Mouse (Mus musculus) heart, embryonic 11.5 days (tissue): ENCODE results near the gene Ust. TPM values are rescaled to one million over a fixed set of nuclear protein-coding genes. Genes with fewer than 3 reads are reported as not detected.

Source experiments
- ATAC-seq: fragments of 200-750 bp; cut with Nextera tagmentation; replicated peaks from 2 replicates; pipeline ENCODE4 v1.8.0; 2017; ENCODE audit warnings: moderate library complexity; ENCODE audit not compliant: insufficient number of reproducible peaks, low FRiP score, low TSS enrichment
- H3K27ac ChIP-seq: fragments of 300-500 bp; sonication (generic); 2 replicates; pipeline ENCODE4 v1.5.1; 2014; ENCODE audit warnings: mild to moderate bottlenecking, low read depth, low read length
- H3K27me3 ChIP-seq: fragments of 300-500 bp; sonication (generic); 2 replicates; pipeline ENCODE4 v1.6.1; 2014; ENCODE audit warnings: mild to moderate bottlenecking, low read length, mixed read lengths; ENCODE audit not compliant: control insufficient read depth, insufficient read depth
- H3K36me3 ChIP-seq: fragments of 300-500 bp; sonication (generic); 2 replicates; pipeline ENCODE4 v1.6.1; 2014; ENCODE audit warnings: mild to moderate bottlenecking, low read length, moderate library complexity, mixed read lengths; ENCODE audit not compliant: control insufficient read depth, insufficient read depth
- H3K4me1 ChIP-seq: fragments of 300-500 bp; sonication (generic); 2 replicates; pipeline ENCODE4 v1.6.1; 2014; ENCODE audit warnings: low read length; ENCODE audit not compliant: control insufficient read depth, insufficient read depth
- H3K4me2 ChIP-seq: fragments of 300-500 bp; sonication (generic); 2 replicates; pipeline ENCODE4 v1.6.1; 2014; ENCODE audit warnings: mild to moderate bottlenecking, moderate library complexity
- H3K4me3 ChIP-seq: fragments of 300-500 bp; sonication (generic); 2 replicates; pipeline ENCODE4 v1.5.1; 2014; ENCODE audit warnings: low read depth, low read length
- H3K9ac ChIP-seq: fragments of 300-500 bp; sonication (generic); 2 replicates; pipeline ENCODE4 v1.6.1; 2014; ENCODE audit warnings: mild to moderate bottlenecking, low read depth, low read length, moderate library complexity
- H3K9me3 ChIP-seq: fragments of 300-500 bp; sonication (generic); replicated peaks from 2 replicates; pipeline ENCODE4 v1.6.1; 2016; ENCODE audit warnings: low read length; ENCODE audit not compliant: control insufficient read depth
- WGBS: fragments of 180-500 bp; shearing (Covaris S2); extraction: QIAGEN DNeasy Blood & Tissue Kit; methylation state at CpG from one replicate; pipeline ENCODE4 v1.1.7; 2014; ENCODE audit not compliant: insufficient replicate concordance; 5-methylcytosine and 5-hydroxymethylcytosine counted together
- polyA plus RNA-seq: library from polyadenylated mRNA; unstranded; fragments of >200 nt; fragmentation: Nextera tagmentation; extraction: Ambion mirVana; gene quantifications from 2 replicates; pipeline ENCODE4 v1.2.1, GENCODE M21; 2014

Ust gene
- polyA plus RNA-seq, 1 experiment from 2014 or later = 2.5 TPM

DNA sequence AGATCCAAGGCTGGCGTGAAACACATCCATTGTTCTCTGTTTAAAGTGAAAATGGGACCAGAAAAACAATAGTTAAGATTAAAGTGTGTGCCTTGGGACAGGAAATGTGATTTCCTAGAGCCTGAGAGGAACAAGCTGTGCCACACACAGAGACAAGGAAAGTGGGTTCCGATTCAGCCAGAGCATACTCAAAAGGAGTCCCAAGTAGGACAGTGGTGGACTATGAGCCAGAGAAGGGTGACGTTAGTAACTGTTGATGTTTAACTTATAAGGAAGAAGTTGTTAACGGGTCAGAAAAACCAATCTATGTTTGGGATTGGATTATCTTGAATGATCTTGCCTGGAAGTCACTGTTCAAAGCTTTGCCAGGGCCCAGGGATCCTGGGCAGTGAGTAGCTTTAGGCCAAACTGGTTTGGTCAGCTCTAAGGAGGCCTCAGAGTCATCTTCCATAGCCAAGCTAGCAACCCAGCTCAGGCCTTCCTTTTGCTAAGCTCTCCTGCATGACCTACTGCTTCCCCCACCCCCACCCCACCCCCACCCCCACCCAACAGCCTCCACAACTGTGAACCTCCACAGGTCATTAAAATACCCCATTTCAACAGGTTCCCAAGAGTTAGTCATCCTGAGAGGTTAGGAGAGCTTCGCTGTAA, 329.2 kb downstream of the Ust start:
- H3K36me3 ChIP-seq = no peaks in the 10 kb centered on the region
- no peak overlapping the region for H3K27ac ChIP-seq

GRCm38 (mm10) chr10:8185586-8185985, 333.0 kb downstream of the Ust start:
- H3K27ac ChIP-seq = no peak overlapping the region
- no peaks in the 10 kb centered on the region for H3K9me3 ChIP-seq
- no peaks in the 10 kb centered on the region for H3K27me3 ChIP-seq
- no peaks in the 10 kb centered on the region for H3K4me1 ChIP-seq
- WGBS = 83% methylated on average over 4 of the region's 4 CpGs
- no peak overlapping the region for H3K4me2 ChIP-seq
- no peaks in the 10 kb centered on the region for H3K36me3 ChIP-seq
- ATAC-seq = no peak
- H3K9ac ChIP-seq = no peak overlapping the region
- no peak overlapping the region for H3K4me3 ChIP-seq

More for the DNA sequence above, 329.2 kb downstream of the Ust start:
- Histone ChIP-seq H3K9me3 (no peaks in the 10 kb centered on the region), H3K4me1 (no peaks in the 10 kb centered on the region), H3K9ac (no peak overlapping the region), H3K4me3 (no peak overlapping the region), H3K4me2 (no peak overlapping the region), H3K27me3 (no peaks in the 10 kb centered on the region)
- WGBS = 67% methylated on average over 5 of the region's 5 CpGs
- no peak for ATAC-seq

DNA sequence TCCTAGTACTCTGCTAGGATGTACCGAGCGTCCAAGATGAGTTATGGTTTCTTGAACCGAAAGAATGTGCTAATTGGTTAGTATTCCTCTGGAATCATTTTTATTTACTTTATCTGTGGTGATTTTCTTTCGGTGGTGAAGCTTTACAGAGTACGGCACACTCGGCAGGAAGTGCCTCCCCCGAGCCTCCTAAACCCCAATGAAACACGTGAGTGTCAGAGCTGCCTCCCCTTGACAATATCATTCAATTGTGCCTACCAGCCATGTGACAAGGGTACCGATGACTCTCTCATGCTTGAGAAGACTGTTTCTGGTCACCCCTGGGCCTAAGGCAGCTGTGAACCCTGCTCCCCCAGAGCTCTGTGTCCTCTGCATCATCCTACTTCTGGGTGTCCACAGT, 333.9 kb downstream of the Ust start:
- H3K4me3 ChIP-seq = no peak overlapping the region
- H3K9ac ChIP-seq = no peak overlapping the region
- no peak overlapping the region for H3K4me2 ChIP-seq
- WGBS = 61% methylated on average over 9 of the region's 9 CpGs
- no peak for ATAC-seq
- no peaks in the 10 kb centered on the region for H3K4me1 ChIP-seq
- H3K27ac ChIP-seq = no peak overlapping the region
- no peaks in the 10 kb centered on the region for H3K36me3 ChIP-seq
- H3K9me3 ChIP-seq = no peaks in the 10 kb centered on the region
- no peaks in the 10 kb centered on the region for H3K27me3 ChIP-seq

DNA sequence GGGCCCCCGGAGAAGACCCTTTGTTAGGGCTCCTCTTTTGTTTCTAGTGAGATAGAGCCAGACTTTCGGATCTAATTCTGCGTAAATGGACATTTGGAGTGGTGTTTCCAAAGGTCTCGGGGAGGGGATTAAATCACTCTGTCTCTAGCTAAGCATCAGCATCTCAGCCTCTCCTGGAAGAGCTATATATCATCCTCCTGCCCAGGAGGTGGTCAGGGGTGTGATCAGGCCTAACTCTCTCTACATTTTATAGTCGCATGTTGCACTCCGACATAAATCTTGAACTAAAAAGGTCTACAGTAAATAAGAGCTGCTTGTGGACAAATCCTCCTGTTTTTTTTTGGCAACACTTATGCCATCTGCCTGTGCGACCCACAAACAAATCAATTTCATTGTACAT, 335.5 kb downstream of the Ust start:
- H3K27ac ChIP-seq = no peak overlapping the region
- H3K4me3 ChIP-seq = no peak overlapping the region
- ATAC-seq = no peak
- no peaks in the 10 kb centered on the region for H3K27me3 ChIP-seq
- no peak overlapping the region for H3K4me2 ChIP-seq
- WGBS = 82% methylated on average over 7 of the region's 7 CpGs
- no peaks in the 10 kb centered on the region for H3K9me3 ChIP-seq
- H3K9ac ChIP-seq = no peak overlapping the region
- H3K36me3 ChIP-seq = no peaks in the 10 kb centered on the region
- no peaks in the 10 kb centered on the region for H3K4me1 ChIP-seq

- Histone ChIP-seq H3K4me1 (no peaks in the 10 kb centered on the region), H3K4me2 (no peak overlapping the region), H3K4me3 (no peak overlapping the region), H3K9ac (no peak overlapping the region), H3K27me3 (no peaks in the 10 kb centered on the region), H3K27ac (no peak overlapping the region), H3K36me3 (no peaks in the 10 kb centered on the region), H3K9me3 (no peaks in the 10 kb centered on the region)
- WGBS = 81% methylated on average over 4 of the region's 4 CpGs
- ATAC-seq = no peak
Measured at GRCm38 (mm10) chr10:8181596-8182185, 336.9 kb downstream of the Ust start.

GRCm38 (mm10) chr10:8177618-8178017, 341.0 kb downstream of the Ust start:
- 67% methylated on average over 5 of the region's 5 CpGs for WGBS

GRCm38 (mm10) chr10:8176351-8177053, 342.1 kb downstream of the Ust start:
- H3K36me3 ChIP-seq = no peaks in the 10 kb centered on the region
- no peak overlapping the region for H3K27ac ChIP-seq
- H3K4me2 ChIP-seq = no peak overlapping the region
- no peak for ATAC-seq
- H3K4me3 ChIP-seq = no peak overlapping the region
- H3K4me1 ChIP-seq = no peaks in the 10 kb centered on the region
- no peaks in the 10 kb centered on the region for H3K27me3 ChIP-seq
- H3K9me3 ChIP-seq = no peaks in the 10 kb centered on the region
- H3K9ac ChIP-seq = no peak overlapping the region
- 72% methylated on average over 13 of the region's 13 CpGs for WGBS

More at GRCm38 (mm10) chr10:8177618-8178017, 341.0 kb downstream of the Ust start:
- Histone ChIP-seq H3K9me3 (no peaks in the 10 kb centered on the region), H3K9ac (no peak overlapping the region), H3K4me3 (no peak overlapping the region), H3K4me2 (no peak overlapping the region), H3K36me3 (no peaks in the 10 kb centered on the region), H3K27ac (no peak overlapping the region), H3K27me3 (no peaks in the 10 kb centered on the region), H3K4me1 (no peaks in the 10 kb centered on the region)
- no peak for ATAC-seq

GRCm38 (mm10) chr10:8176008-8176350, 342.6 kb downstream of the Ust start:
- Histone ChIP-seq H3K4me2 (no peak overlapping the region), H3K4me1 (no peaks in the 10 kb centered on the region), H3K36me3 (no peaks in the 10 kb centered on the region), H3K27me3 (no peaks in the 10 kb centered on the region), H3K4me3 (no peak overlapping the region), H3K27ac (no peak overlapping the region), H3K9ac (no peak overlapping the region), H3K9me3 (no peaks in the 10 kb centered on the region)
- 74% methylated on average over 3 of the region's 3 CpGs for WGBS
- ATAC-seq = no peak
